Mouse (Mus musculus): ENCODE results near the gene Tmem192. TPM values are rescaled to one million over a fixed set of nuclear protein-coding genes. Genes with fewer than 3 reads are reported as not detected.

Tmem192 gene
- polyA plus RNA-seq, 1 experiment from 2014 or later: 31.6 TPM

GRCm38 (mm10) chr8:64946441-64946819 lies 555 bp upstream of the Tmem192 start:
- peaks cover 3% of the 10 kb centered on the region; the same call in 1 of the 2 replicates for H3K27me3 ChIP-seq (ENCODE audit: control insufficient read depth, insufficient read depth, low read length)
- no peaks in the 10 kb centered on the region for H3K36me3 ChIP-seq (ENCODE audit: control insufficient read depth, insufficient read depth)
- no peaks in the 10 kb centered on the region for H3K9me3 ChIP-seq (replicated peaks; ENCODE audit: control insufficient read depth, low read length)
- no peak for ATAC-seq (replicated peaks; ENCODE audit: extremely low read depth, insufficient read depth, low FRiP score)
- no peaks in the 10 kb centered on the region for H3K4me1 ChIP-seq (ENCODE audit: control insufficient read depth, insufficient read depth, low read length)
- peak overlapping the region; percentile 24; the same call in 1 of the 2 replicates for H3K4me3 ChIP-seq (ENCODE audit: low read length)
- peak overlapping the region; percentile 64 for H3K4me2 ChIP-seq (ENCODE audit: low read depth, low read length)
- peak overlapping the region; percentile 84; the same call in 1 of the 2 replicates for H3K9ac ChIP-seq (ENCODE audit: low read length)
- 40% methylated on average over 8 of the region's 8 CpGs for WGBS
- no peak overlapping the region for H3K27ac ChIP-seq (ENCODE audit: low read length)

DNA sequence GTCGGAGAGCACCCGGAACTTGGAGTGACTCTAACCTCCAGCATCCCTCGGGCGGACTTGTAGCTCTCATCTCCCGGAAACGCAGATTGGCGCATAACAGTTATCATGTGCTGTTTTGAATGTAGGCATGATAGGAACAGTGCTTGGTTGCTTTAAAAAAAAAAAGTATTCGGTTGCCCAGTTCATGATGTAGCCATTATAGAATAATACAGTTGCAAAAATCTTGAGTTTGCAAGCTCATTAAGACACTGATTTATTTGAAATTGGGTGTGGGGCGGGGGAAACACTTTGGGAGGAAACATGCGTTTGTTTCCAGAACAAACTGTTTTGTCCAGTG lies 681 bp downstream of the Tmem192 start:
- 9% methylated on average over 10 of the region's 10 CpGs for WGBS
- no peak for ATAC-seq (replicated peaks; ENCODE audit: extremely low read depth, insufficient read depth, low FRiP score)
- Histone ChIP-seq H3K27ac (ENCODE audit: low read length) (peak overlapping the region; percentile 91), H3K27me3 (ENCODE audit: control insufficient read depth, insufficient read depth, low read length) (no peaks in the 10 kb centered on the region), H3K9me3 (replicated peaks; ENCODE audit: control insufficient read depth, low read length) (no peaks in the 10 kb centered on the region), H3K36me3 (ENCODE audit: control insufficient read depth, insufficient read depth) (no peaks in the 10 kb centered on the region), H3K4me3 (ENCODE audit: low read length) (peak overlapping the region; percentile 94), H3K4me1 (ENCODE audit: control insufficient read depth, insufficient read depth, low read length) (no peaks in the 10 kb centered on the region), H3K9ac (ENCODE audit: low read length) (peak overlapping the region; percentile 84), H3K4me2 (ENCODE audit: low read depth, low read length) (peak overlapping the region; percentile 64)

- H3K27me3 ChIP-seq (ENCODE audit: control insufficient read depth, insufficient read depth, low read length): no peaks in the 10 kb centered on the region
- no peak overlapping the region for H3K27ac ChIP-seq (ENCODE audit: low read length)
- H3K4me3 ChIP-seq (ENCODE audit: low read length): no peak overlapping the region
- H3K36me3 ChIP-seq (ENCODE audit: control insufficient read depth, insufficient read depth): no peaks in the 10 kb centered on the region
- H3K4me1 ChIP-seq (ENCODE audit: control insufficient read depth, insufficient read depth, low read length): no peaks in the 10 kb centered on the region
- no peak for ATAC-seq (replicated peaks; ENCODE audit: extremely low read depth, insufficient read depth, low FRiP score)
- no peak overlapping the region; the same call in 1 of the 2 replicates for H3K4me2 ChIP-seq (ENCODE audit: low read depth, low read length)
- no peaks in the 10 kb centered on the region for H3K9me3 ChIP-seq (replicated peaks; ENCODE audit: control insufficient read depth, low read length)
- 83% methylated on average over 1 of the region's 1 CpGs for WGBS
- H3K9ac ChIP-seq (ENCODE audit: low read length): no peak overlapping the region
These were observed 1.4 kb downstream of the Tmem192 start for GRCm38 (mm10) chr8:64948371-64948770.

DNA sequence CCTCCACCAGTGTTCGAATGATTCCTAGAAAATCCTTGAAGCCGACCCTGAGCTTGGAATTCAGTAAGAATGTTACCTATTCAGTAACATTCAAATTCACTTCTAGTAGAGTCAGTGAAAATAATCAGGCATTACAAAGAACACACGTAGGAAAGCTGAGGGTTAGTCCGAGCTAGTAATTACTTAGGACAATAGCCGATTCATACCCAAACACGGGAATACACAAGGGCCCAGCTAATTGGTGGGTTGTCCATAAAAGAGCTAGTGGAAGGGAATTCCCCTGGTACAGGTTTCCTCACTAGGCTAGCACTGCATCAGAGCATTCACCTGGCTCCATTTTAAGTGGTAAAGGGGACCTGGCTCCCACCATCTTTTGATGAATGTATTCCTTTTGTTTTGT lies 5.1 kb downstream of the Tmem192 start:
- 93% methylated on average over 6 of the region's 6 CpGs for WGBS
- Histone ChIP-seq H3K27ac (ENCODE audit: low read length) (no peak overlapping the region), H3K4me1 (ENCODE audit: control insufficient read depth, insufficient read depth, low read length) (no peaks in the 10 kb centered on the region), H3K9me3 (replicated peaks; ENCODE audit: control insufficient read depth, low read length) (no peaks in the 10 kb centered on the region), H3K4me2 (ENCODE audit: low read depth, low read length) (no peak overlapping the region), H3K36me3 (ENCODE audit: control insufficient read depth, insufficient read depth) (no peaks in the 10 kb centered on the region), H3K27me3 (ENCODE audit: control insufficient read depth, insufficient read depth, low read length) (no peaks in the 10 kb centered on the region), H3K4me3 (ENCODE audit: low read length) (no peak overlapping the region), H3K9ac (ENCODE audit: low read length) (no peak overlapping the region)
- no peak for ATAC-seq (replicated peaks; ENCODE audit: extremely low read depth, insufficient read depth, low FRiP score)

GRCm38 (mm10) chr8:64959025-64959424 lies 12.0 kb downstream of the Tmem192 start:
- WGBS: 80% methylated on average over 9 of the region's 9 CpGs
- Histone ChIP-seq H3K27ac (ENCODE audit: low read length) (no peak overlapping the region), H3K4me2 (ENCODE audit: low read depth, low read length) (no peak overlapping the region), H3K36me3 (ENCODE audit: control insufficient read depth, insufficient read depth) (peaks cover 7% of the 10 kb centered on the region), H3K9ac (ENCODE audit: low read length) (no peak overlapping the region), H3K4me3 (ENCODE audit: low read length) (no peak overlapping the region), H3K4me1 (ENCODE audit: control insufficient read depth, insufficient read depth, low read length) (no peaks in the 10 kb centered on the region), H3K27me3 (ENCODE audit: control insufficient read depth, insufficient read depth, low read length) (no peaks in the 10 kb centered on the region), H3K9me3 (replicated peaks; ENCODE audit: control insufficient read depth, low read length) (no peaks in the 10 kb centered on the region)
- ATAC-seq (replicated peaks; ENCODE audit: extremely low read depth, insufficient read depth, low FRiP score): no peak

DNA sequence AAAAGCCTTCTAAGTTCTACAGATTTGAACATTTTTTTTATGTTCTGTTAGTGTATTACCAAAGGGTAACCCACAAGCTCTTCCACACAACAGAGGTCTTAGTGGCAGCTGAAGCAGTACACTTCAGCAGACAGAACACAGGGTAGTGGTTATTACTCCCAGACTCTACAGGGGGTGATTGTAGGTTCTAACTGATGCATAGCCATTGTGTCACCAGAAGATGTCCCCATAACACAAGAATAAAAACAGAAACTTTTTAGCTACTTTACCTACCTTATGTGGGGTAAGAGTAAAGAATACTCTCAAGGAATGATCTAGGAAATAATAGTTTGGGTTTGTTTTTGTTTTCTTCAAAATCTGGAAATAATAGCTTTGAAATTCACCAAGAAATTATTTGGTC lies 15.9 kb downstream of the Tmem192 start:
- Histone ChIP-seq H3K27ac (ENCODE audit: low read length) (no peak overlapping the region), H3K4me1 (ENCODE audit: control insufficient read depth, insufficient read depth, low read length) (no peaks in the 10 kb centered on the region), H3K4me2 (ENCODE audit: low read depth, low read length) (no peak overlapping the region), H3K36me3 (ENCODE audit: control insufficient read depth, insufficient read depth) (peaks cover 16% of the 10 kb centered on the region), H3K4me3 (ENCODE audit: low read length) (no peak overlapping the region), H3K9ac (ENCODE audit: low read length) (no peak overlapping the region), H3K9me3 (replicated peaks; ENCODE audit: control insufficient read depth, low read length) (no peaks in the 10 kb centered on the region), H3K27me3 (ENCODE audit: control insufficient read depth, insufficient read depth, low read length) (no peaks in the 10 kb centered on the region)
- ATAC-seq (replicated peaks; ENCODE audit: extremely low read depth, insufficient read depth, low FRiP score): no peak

GRCm38 (mm10) chr8:64983150-64983897 lies 36.3 kb downstream of the Tmem192 start:
- no peak overlapping the region for H3K4me3 ChIP-seq (ENCODE audit: low read length)
- no peaks in the 10 kb centered on the region for H3K27me3 ChIP-seq (ENCODE audit: control insufficient read depth, insufficient read depth, low read length)
- no peaks in the 10 kb centered on the region for H3K36me3 ChIP-seq (ENCODE audit: control insufficient read depth, insufficient read depth)
- H3K4me2 ChIP-seq (ENCODE audit: low read depth, low read length): no peak overlapping the region
- no peak for ATAC-seq (replicated peaks; ENCODE audit: extremely low read depth, insufficient read depth, low FRiP score)
- no peaks in the 10 kb centered on the region for H3K4me1 ChIP-seq (ENCODE audit: control insufficient read depth, insufficient read depth, low read length)
- H3K9me3 ChIP-seq (replicated peaks; ENCODE audit: control insufficient read depth, low read length): no peaks in the 10 kb centered on the region
- no peak overlapping the region for H3K9ac ChIP-seq (ENCODE audit: low read length)
- WGBS: 62% methylated on average over 20 of the region's 20 CpGs
- H3K27ac ChIP-seq (ENCODE audit: low read length): no peak overlapping the region

DNA sequence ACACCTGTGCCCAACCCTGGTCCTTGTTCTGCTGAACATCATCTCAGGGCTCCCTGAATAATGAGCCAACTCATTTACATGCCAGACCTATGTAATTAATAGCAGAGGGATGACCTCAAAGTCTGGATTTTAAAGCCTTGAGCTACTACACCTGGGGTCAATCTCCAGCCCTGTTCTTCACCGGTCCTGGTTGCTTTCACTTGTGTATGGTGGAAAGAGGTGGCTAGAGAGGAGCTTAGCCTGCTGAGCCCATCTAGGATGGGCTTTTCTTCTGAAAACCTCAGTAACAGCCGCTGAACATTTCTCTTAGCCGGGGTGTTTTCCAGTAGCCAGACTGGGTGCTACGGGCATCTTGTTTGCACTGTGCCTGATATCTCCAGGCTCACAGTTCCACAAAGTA lies 40.7 kb downstream of the Tmem192 start, which contains the start of gene Trim75:
TSS of gene Trim75 (minus strand) at position 101 of the 400 bp plus-strand sequence.
- H3K27me3 ChIP-seq (ENCODE audit: control insufficient read depth, insufficient read depth, low read length): no peaks in the 10 kb centered on the region
- no peak within 1 kb of the TSS for H3K4me3 ChIP-seq (ENCODE audit: low read length)
- no peak within 1 kb of the TSS for H3K9ac ChIP-seq (ENCODE audit: low read length)
- H3K4me1 ChIP-seq (ENCODE audit: control insufficient read depth, insufficient read depth, low read length): no peaks in the 10 kb centered on the region
- WGBS: 78% methylated on average over 4 of the region's 4 CpGs
- no peaks in the 10 kb centered on the region for H3K36me3 ChIP-seq (ENCODE audit: control insufficient read depth, insufficient read depth)
- no peak within 1 kb of the TSS for H3K4me2 ChIP-seq (ENCODE audit: low read depth, low read length)
- H3K9me3 ChIP-seq (replicated peaks; ENCODE audit: control insufficient read depth, low read length): no peaks in the 10 kb centered on the region
- no peak for ATAC-seq (replicated peaks; ENCODE audit: extremely low read depth, insufficient read depth, low FRiP score)
- H3K27ac ChIP-seq (ENCODE audit: low read length): no peak within 1 kb of the TSS

DNA sequence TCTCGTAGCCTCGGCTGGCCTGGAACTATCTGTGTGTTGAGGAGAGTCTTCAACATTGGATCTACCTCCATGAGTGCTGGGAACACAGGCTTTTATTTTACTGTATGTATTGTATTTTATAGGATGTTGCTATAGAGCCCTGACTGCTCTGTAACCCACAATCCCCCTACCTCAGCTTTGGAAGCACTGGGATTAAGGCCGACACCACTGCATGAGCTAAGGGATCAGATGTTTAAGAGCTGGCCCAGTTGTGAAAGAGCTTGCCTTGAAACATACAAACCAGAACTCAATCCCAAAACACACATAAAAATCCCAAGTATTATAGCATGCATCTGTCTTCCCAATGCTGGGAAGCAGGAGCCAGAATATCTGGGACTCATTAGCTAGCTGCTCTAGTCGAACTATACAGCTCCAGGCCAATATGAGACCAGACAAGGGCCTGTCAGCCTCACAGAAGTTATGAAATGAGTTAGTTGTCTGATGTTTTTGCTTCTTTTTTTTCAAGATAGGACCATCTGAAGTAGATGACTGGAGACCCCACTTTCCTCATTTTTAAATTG lies 51.9 kb downstream of the Tmem192 start:
- Histone ChIP-seq H3K27ac (ENCODE audit: low read length) (no peak overlapping the region), H3K4me3 (ENCODE audit: low read length) (no peak overlapping the region), H3K9ac (ENCODE audit: low read length) (no peak overlapping the region), H3K4me1 (ENCODE audit: control insufficient read depth, insufficient read depth, low read length) (no peaks in the 10 kb centered on the region), H3K36me3 (ENCODE audit: control insufficient read depth, insufficient read depth) (no peaks in the 10 kb centered on the region), H3K9me3 (replicated peaks; ENCODE audit: control insufficient read depth, low read length) (no peaks in the 10 kb centered on the region), H3K4me2 (ENCODE audit: low read depth, low read length) (no peak overlapping the region), H3K27me3 (ENCODE audit: control insufficient read depth, insufficient read depth, low read length) (no peaks in the 10 kb centered on the region)
- ATAC-seq (replicated peaks; ENCODE audit: extremely low read depth, insufficient read depth, low FRiP score): no peak
- 77% methylated on average over 4 of the region's 4 CpGs for WGBS

All from heart, embryonic 16.5 days (tissue).